Mouse (Mus musculus) lung, adult 2 months (tissue): ENCODE measurements around the gene Sarm1. TPM values are rescaled to one million over a fixed set of nuclear protein-coding genes. Genes with fewer than 3 reads are reported as not detected.

Experiments used
- DNase-seq: peaks from one replicate; pipeline ENCODE4 v3.0.0; 2022
- H3K4me1 ChIP-seq: fragments of 200-500 bp; 2 replicates; pipeline ENCODE4 v1.6.1; 2011; ENCODE audit warnings: low read length; ENCODE audit not compliant: control insufficient read depth, insufficient read depth
- H3K4me3 ChIP-seq: fragments of 200-500 bp; replicated peaks from 2 replicates; pipeline ENCODE3; 2011; ENCODE audit warnings: low read depth, mild to moderate bottlenecking, control low read depth, low read length; ENCODE audit errors: extremely low read depth
- CTCF ChIP-seq: fragments of 200-500 bp; IDR thresholded peaks from 2 replicates; pipeline ENCODE4 v1.5.1; 2011; ENCODE audit warnings: mild to moderate bottlenecking, low read length, control low read depth; ENCODE audit not compliant: insufficient read depth
- POLR2A ChIP-seq: fragments of 200-500 bp; IDR thresholded peaks from 2 replicates; pipeline ENCODE4 v1.6.1; 2011; ENCODE audit warnings: low read depth, mild to moderate bottlenecking, control low read depth, low read length, borderline replicate concordance; ENCODE audit errors: extremely low read depth
- WGBS: fragments of 180-500 bp; shearing (Covaris S2); methylation state at CpG from one replicate; pipeline ENCODE4 v1.1.7; 2018; 5-methylcytosine and 5-hydroxymethylcytosine counted together
- polyA plus RNA-seq: library from polyadenylated mRNA; depleted of rRNA; stranded (reverse); fragments of >200 nt; gene quantifications from 2 replicates; pipeline ENCODE4 v1.2.3, GENCODE M21; 2012

Sarm1 gene
- polyA plus RNA-seq, 1 experiment: 0.65 TPM

DNA sequence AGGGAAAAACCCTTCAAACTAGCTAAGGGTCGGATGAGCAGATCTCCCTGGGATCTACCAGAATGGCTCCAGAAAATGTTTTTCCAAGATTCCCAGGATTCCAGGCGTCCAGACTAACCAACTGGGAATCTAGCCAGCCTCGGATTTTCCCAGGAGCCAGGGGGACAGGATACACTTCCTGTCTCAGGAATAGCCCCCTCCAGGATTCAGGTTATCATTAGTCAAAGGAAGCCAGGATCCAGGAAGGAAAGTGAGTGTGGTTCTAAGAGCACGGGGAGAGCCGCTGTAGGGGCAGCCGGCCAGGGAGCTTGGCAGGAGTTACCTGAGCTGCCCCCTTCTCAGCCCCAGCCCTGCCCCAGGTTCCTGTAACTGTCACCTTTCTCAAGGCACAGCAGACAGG, 33.5 kb upstream of the Sarm1 start:
- Histone ChIP-seq H3K4me3 (no peak overlapping the region), H3K4me1 (peaks cover 13% of the 10 kb centered on the region)
- TF ChIP-seq POLR2A (no peak), CTCF (no peak)
- no peak for DNase-seq
- 31% methylated on average over 6 of the region's 6 CpGs for WGBS

DNA sequence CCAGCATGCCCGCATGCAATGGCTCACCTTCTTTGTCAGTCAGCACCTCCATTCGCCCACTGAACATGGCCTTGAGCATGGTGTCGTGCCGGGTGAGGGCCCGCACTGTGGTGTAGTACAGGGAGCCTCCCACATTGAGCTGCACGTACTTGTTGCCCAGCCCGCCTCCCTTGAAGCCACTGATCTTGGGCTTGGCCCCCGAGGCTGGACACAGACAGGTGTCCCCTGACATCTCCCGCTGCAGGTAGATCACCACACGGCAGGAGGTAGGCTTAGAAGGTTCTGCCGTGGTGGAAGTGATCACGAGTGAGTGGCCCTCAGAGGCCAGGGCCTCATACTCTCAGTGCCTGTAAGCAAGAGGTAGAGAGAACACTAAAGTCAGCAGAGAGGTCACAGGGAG, 32.4 kb upstream of the Sarm1 start:
- no peak for DNase-seq
- TF ChIP-seq POLR2A (no peak), CTCF (no peak)
- Histone ChIP-seq H3K4me1 (peaks cover 18% of the 10 kb centered on the region), H3K4me3 (no peak overlapping the region)
- 82% methylated on average over 12 of the region's 12 CpGs for WGBS

DNA sequence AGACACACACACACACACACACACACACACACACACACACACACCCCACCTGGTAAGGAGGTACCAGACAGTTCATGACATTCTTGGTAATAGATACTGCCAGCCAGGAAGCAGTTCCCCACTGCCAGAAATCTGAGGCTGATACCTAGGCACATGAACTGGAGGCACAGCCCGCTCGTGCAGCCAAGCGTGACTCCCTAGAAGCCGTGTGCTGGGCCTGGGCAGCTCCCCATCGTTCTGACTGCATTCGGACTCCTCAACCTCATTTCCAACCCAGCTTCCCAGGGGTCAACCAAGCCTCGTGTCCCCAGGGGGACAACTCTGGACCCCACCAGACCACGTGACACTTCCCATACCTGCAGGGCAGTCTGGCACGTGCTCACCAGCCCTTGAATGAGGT, 31.2 kb upstream of the Sarm1 start:
- WGBS: 86% methylated on average over 9 of the region's 9 CpGs
- H3K4me1 ChIP-seq: peaks cover 18% of the 10 kb centered on the region
- DNase-seq: no peak
- H3K4me3 ChIP-seq: no peak overlapping the region
- no peak for TF ChIP-seq CTCF
- no peak for TF ChIP-seq POLR2A

DNA sequence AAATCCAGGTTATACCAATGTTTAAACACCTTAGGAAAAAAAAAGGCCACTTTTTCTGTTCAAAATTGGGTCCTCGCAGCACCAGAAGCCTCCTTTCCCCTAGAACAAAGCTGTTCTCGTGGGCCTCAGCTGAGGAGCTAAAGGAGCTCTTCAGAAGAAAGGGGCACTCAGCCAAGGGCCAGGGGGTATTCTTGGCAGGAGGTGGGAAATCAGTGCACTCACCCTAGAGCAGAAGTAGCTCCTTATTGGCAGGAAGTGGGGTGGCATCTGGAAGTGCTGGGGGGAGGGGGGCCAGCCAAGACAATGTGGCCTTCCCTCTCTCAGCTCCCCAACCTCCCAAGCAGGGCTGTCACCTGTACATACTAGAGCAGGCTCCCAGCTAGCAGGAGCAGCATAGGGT, 27.3 kb upstream of the Sarm1 start:
- 42% methylated on average over 2 of the region's 2 CpGs for WGBS
- Histone ChIP-seq H3K4me1 (peaks cover 13% of the 10 kb centered on the region), H3K4me3 (no peak overlapping the region)
- DNase-seq: no peak
- peak; percentile 39; the same call in 1 of the 2 replicates for TF ChIP-seq POLR2A
- no peak for TF ChIP-seq CTCF

DNA sequence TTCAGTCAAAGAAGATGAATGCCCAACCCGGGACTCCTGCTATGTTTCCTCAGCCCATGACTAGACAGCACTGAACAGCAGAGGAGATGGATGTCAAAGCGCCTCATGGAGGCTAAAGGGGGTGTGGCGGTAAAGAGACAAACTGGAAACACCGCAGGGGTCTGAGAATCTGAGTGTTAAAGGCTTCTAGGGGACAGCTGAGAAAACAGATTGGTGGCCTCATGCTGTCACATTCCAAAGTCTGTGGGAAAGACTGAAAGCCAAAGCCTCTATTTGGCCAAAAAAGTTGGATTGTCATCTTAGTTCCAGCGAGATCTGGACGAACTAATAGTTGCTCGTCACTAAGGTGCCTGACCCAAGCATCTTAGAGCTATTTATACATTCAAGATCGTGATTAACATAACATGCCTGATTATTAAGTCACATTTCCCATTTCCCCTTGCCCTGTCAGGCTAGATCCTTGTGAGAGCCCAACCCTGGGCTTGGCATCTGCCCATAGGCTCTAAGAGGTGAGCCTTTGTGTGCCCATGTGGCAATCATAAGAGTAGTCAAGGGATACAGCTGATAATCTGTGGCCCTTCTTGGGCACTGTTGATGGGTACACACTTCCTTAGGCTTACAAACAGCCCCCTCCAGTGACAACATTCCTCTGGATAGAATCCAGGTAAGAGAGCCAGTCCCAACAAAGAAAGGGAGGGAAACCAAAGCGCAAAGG, 25.8 kb upstream of the Sarm1 start:
- H3K4me1 ChIP-seq: peaks cover 13% of the 10 kb centered on the region
- no peak for TF ChIP-seq CTCF
- no peak for TF ChIP-seq POLR2A
- DNase-seq: peak; percentile 44
- no peak overlapping the region for H3K4me3 ChIP-seq
- 50% methylated on average over 9 of the region's 9 CpGs for WGBS

DNA sequence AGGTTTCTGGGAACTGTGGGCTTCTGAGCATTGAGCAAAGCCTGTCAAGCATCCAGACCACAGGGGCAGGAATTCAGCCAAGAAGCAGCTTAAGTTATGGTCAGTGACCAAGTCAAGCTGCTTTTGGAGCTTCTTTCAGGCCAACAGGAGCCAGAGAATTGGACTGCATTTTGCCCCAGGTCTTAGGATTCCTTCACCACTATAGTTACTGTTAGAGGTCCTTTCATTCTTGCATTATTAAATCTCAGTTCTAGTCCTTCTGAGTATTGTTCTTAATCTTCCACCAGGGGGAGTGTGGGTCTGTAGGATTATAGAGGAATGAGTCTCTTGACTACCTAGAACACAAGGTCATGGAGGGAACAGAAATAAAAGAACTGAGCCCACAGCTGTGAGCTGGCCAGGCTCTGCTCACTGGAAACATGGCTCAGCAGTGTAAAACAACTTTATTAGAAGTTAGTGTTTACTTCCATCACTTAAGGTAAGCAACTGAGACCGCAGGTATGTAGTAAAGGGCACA, 25.0 kb upstream of the Sarm1 start:
- no peak for DNase-seq
- Histone ChIP-seq H3K4me1 (peaks cover 13% of the 10 kb centered on the region), H3K4me3 (no peak overlapping the region)
- TF ChIP-seq POLR2A (no peak), CTCF (0 out of 2 replicates have a peak, but pooled peaks have one; percentile 21)
- WGBS: 67% methylated on average over 1 of the region's 1 CpGs

DNA sequence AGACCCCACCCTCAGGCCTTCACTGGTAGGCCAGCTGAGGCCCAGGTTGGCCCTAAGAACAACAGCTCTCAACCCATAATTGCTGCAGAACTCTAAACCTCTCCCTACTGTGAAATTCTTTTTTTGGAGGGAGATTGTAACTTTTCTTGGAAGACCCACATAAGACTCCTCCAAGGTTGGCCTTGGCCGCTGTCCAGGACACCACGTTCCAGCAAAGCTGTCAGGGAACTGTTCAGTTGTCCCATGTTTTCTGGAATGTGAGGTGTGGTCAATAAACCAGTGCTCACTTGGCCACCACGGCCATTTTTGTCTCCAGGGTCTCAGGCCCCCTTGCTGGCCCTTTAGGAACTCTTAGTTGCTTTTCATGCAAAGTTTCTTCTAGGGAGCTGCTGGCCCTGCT, 24.3 kb upstream of the Sarm1 start:
- DNase-seq: no peak
- H3K4me3 ChIP-seq: no peak overlapping the region
- TF ChIP-seq CTCF (no peak), POLR2A (no peak)
- peaks cover 13% of the 10 kb centered on the region for H3K4me1 ChIP-seq
- WGBS: 63% methylated on average over 3 of the region's 3 CpGs

DNA sequence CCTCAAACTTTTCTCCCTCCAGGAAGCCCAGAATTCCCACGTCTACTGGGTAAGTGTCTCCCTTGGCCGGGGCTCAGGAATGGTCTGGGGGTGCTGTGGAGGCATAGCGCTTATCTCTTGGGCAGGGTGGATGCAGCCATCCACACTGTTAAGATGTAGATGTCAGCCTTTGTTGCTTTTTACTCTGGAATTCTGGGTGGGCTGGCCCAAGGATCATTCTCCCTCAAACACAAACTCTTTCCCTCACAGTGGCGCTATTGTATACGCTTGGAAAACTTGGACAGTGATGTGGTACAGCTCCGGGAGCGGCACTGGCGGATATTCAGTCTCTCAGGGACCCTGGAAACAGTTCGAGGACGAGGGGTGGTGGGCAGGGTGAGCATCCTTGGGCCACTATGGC, 21.4 kb upstream of the Sarm1 start:
- WGBS: 88% methylated on average over 10 of the region's 10 CpGs
- DNase-seq: no peak
- no peak for TF ChIP-seq CTCF
- no peak for TF ChIP-seq POLR2A
- no peak overlapping the region for H3K4me3 ChIP-seq
- H3K4me1 ChIP-seq: peaks cover 5% of the 10 kb centered on the region; the same call in 1 of the 2 replicates

DNA sequence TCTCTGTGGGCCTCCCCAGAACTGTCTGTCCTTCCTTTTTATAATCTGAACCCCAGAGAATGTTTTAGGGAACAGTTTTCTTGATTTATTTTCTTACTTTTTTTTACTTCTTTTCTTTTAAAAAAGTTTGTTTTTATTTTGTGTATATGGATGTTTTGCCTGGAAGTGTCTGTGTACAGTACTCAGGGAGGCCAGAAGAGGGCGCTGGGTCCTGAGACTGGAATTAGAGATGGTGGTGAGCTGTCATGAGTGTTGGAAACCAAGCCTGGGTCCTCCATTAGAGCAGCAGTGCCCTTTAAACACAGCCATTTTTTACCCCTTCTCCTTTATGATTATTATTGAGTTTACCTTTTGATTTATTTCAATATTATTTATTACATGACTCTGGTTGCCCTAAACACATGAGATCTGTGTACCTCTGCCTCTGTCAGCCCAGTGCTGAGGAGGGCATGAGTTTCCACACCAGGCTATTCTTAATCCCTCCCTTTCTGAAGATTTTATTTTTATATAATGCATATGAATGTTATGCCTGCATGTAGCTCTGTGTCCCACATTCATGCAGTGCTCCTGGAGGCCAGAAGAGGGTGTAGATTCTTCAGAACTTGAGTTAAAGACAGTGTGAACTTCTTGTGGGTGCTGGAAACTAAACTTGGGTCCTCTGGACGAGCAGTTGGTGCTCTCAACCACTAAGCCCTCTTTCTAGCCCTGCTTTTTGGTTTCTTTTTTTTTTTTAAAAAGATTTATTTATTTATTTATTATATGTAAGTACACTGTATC, 18.2 kb upstream of the Sarm1 start:
- TF ChIP-seq POLR2A: no peak
- TF ChIP-seq CTCF: peak; percentile 17; the same call in 1 of the 2 replicates
- no peak for DNase-seq
- Histone ChIP-seq H3K4me1 (peaks cover 8% of the 10 kb centered on the region), H3K4me3 (no peak overlapping the region)
- WGBS: 64% methylated on average over 2 of the region's 2 CpGs

DNA sequence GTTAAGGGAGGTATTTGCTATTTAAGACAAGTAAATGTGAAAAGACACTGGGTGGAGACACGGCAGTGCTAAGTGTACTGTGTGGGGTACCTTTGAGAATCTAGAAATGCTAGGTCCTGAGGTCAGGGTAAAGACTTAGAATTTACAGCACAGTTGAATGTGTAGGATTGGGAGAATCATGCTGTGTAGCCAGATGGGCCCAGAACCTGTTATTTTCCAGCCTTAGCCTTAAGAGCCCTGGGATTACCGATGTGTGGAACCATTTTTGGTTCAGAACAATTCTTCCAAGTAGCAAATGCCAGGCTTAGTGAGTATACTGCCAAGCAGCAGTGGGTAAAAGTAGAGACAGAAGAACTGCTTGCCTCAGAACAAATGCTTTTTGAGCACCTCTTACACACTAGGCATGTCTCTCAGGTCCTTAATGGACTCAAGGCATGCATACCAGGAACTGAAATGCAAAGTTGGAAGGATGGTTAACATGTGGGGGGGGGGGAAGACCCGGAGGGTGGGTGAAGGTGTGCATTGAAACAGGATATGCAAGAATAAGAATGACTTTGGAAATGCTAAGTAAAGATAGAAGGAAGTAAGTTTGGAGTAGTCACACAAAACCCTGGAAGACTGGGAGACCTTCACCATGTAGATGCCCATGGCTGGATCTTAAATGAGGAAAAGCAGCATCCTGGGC, 15.7 kb upstream of the Sarm1 start:
- Histone ChIP-seq H3K4me3 (no peak overlapping the region), H3K4me1 (peaks cover 5% of the 10 kb centered on the region; the same call in 1 of the 2 replicates)
- 64% methylated on average over 3 of the region's 3 CpGs for WGBS
- TF ChIP-seq CTCF: no peak
- TF ChIP-seq POLR2A: no peak
- DNase-seq: no peak
